Mouse (Mus musculus) spleen, adult 2 months (tissue): Measurements from ENCODE around the gene Mybph. TPM values are rescaled to one million over a fixed set of nuclear protein-coding genes. Genes with fewer than 3 reads are reported as not detected.

ENCODE experiments used
- DNase-seq, 2 experiments: peaks; one replicate each; pipeline versions ENCODE4 v3.0.0 to v3.0.0-alpha.2; 2012 to 2021; ENCODE audit warnings: low spot score in 2 of 2, low read depth in 1 of 2
- H3K27ac ChIP-seq: fragments of 200-500 bp; 2 replicates; pipeline ENCODE4 v1.5.1; 2012; ENCODE audit warnings: low read length, inconsistent platforms; ENCODE audit not compliant: insufficient read depth
- H3K27me3 ChIP-seq: fragments of 200-500 bp; 2 replicates; pipeline ENCODE4 v1.6.1; 2012; ENCODE audit warnings: mild to moderate bottlenecking, moderate library complexity, low read length, inconsistent platforms; ENCODE audit not compliant: control insufficient read depth, insufficient read depth
- H3K36me3 ChIP-seq: fragments of 200-500 bp; 2 replicates; pipeline ENCODE4 v1.6.1; 2012; ENCODE audit warnings: mild to moderate bottlenecking, low read length, inconsistent platforms; ENCODE audit not compliant: control insufficient read depth, insufficient read depth
- H3K4me1 ChIP-seq: fragments of 200-500 bp; 2 replicates; pipeline ENCODE4 v1.6.1; 2011; ENCODE audit warnings: inconsistent platforms; ENCODE audit not compliant: control insufficient read depth, insufficient read depth, insufficient read length
- H3K4me3 ChIP-seq: fragments of 200-500 bp; 2 replicates; pipeline ENCODE4 v1.5.1; 2011; ENCODE audit warnings: mild to moderate bottlenecking, inconsistent platforms; ENCODE audit not compliant: insufficient read depth, insufficient read length; ENCODE audit errors: extremely low read depth
- CTCF ChIP-seq: fragments of 200-500 bp; IDR thresholded peaks from 2 replicates; pipeline ENCODE4 v1.5.1; 2011; ENCODE audit warnings: mild to moderate bottlenecking, inconsistent platforms; ENCODE audit not compliant: insufficient read depth, insufficient read length, insufficient replicate concordance; ENCODE audit errors: extremely low read depth
- POLR2A ChIP-seq: fragments of 200-500 bp; IDR thresholded peaks from 2 replicates; pipeline ENCODE4 v1.6.1; 2011; ENCODE audit warnings: low read depth, low read length, inconsistent platforms
- WGBS: fragments of 180-500 bp; shearing (Covaris S2); methylation state at CpG from one replicate; pipeline ENCODE4 v1.1.7; 2018; 5-methylcytosine and 5-hydroxymethylcytosine counted together
- polyA plus RNA-seq: library from polyadenylated mRNA; depleted of rRNA; stranded (reverse); fragments of >200 nt; gene quantifications from 2 replicates; pipeline ENCODE4 v1.2.3, GENCODE M21; 2012

Gene Mybph
- polyA plus RNA-seq, 1 experiment: not detected

DNA sequence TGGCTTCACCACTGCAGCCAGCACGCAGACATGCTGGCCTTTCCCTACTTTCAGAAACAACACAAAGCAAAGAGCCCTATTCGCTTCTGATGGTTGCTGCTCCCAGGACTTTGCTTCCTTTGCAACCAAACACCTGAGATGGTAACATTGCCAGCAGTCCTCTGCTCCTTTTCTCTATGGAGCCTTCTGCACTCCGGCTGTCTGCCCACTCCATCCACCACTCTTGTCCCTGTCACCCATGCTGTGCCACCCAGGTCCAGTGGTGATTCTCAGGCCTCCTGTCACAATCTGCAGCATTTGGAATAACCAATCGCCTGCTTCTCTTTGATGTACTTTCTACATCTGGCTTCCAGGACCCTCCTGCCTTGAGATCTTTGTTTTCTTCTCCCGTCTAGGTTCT lies 32.1 kb downstream of the Mybph start:
- Histone ChIP-seq H3K4me1 (no peaks in the 10 kb centered on the region), H3K4me3 (no peak overlapping the region), H3K27ac (no peak overlapping the region), H3K27me3 (no peaks in the 10 kb centered on the region), H3K36me3 (no peaks in the 10 kb centered on the region)
- TF ChIP-seq CTCF (no peak), POLR2A (no peak)
- 90% methylated on average over 5 of the region's 5 CpGs for WGBS
- no peak for DNase-seq

GRCm38 (mm10) chr1:134226739-134227138 lies 33.5 kb downstream of the Mybph start:
- H3K4me3 ChIP-seq: no peak overlapping the region
- WGBS: 76% methylated on average over 8 of the region's 8 CpGs
- H3K27me3 ChIP-seq: no peaks in the 10 kb centered on the region
- no peak for DNase-seq
- H3K27ac ChIP-seq: no peak overlapping the region
- TF ChIP-seq CTCF: no peak
- TF ChIP-seq POLR2A: no peak
- H3K36me3 ChIP-seq: no peaks in the 10 kb centered on the region
- no peaks in the 10 kb centered on the region for H3K4me1 ChIP-seq

GRCm38 (mm10) chr1:134229806-134230575 lies 36.7 kb downstream of the Mybph start:
- H3K4me3 ChIP-seq: no peak overlapping the region
- no peaks in the 10 kb centered on the region for H3K27me3 ChIP-seq
- H3K27ac ChIP-seq: no peak overlapping the region
- no peak for TF ChIP-seq CTCF
- no peak for TF ChIP-seq POLR2A
- peaks cover under 1% of the 10 kb centered on the region; the same call in 1 of the 2 replicates for H3K4me1 ChIP-seq
- no peak for DNase-seq
- WGBS: 81% methylated on average over 5 of the region's 5 CpGs
- H3K36me3 ChIP-seq: no peaks in the 10 kb centered on the region

- 88% methylated on average over 10 of the region's 10 CpGs for WGBS
- no peak for DNase-seq
- H3K27me3 ChIP-seq: peaks cover 5% of the 10 kb centered on the region; the same call in 1 of the 2 replicates
- peaks cover 3% of the 10 kb centered on the region; the same call in 1 of the 2 replicates for H3K4me1 ChIP-seq
- no peak overlapping the region for H3K27ac ChIP-seq
- no peak overlapping the region for H3K4me3 ChIP-seq
- no peak for TF ChIP-seq CTCF
- no peak for TF ChIP-seq POLR2A
- H3K36me3 ChIP-seq: no peaks in the 10 kb centered on the region
These were observed 37.5 kb downstream of the Mybph start for GRCm38 (mm10) chr1:134230638-134231228.

DNA sequence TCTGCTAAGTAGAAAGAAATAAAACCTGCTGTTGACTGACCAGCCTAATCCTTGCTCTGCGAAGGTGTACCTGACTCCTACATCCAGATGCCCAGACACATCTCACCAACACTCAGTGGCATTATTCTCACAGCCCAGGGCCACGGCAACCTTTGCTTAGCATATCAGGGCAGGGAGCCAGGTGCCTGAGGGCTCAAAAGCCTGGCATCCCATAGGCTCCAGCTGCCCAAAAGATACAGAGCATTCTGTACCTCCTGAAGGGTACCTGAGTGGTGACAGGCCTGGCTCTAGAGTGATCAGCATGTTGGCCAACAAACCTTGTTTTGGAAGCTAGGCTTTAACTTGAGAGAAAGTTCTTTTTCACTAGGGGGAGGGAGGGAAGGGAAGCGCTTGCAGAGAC lies 38.0 kb downstream of the Mybph start:
- no peak overlapping the region for H3K27ac ChIP-seq
- no peak for TF ChIP-seq CTCF
- TF ChIP-seq POLR2A: no peak
- no peaks in the 10 kb centered on the region for H3K36me3 ChIP-seq
- no peak overlapping the region for H3K4me3 ChIP-seq
- H3K27me3 ChIP-seq: peaks cover 6% of the 10 kb centered on the region; the same call in 1 of the 2 replicates
- DNase-seq: no peak
- peaks cover 3% of the 10 kb centered on the region; the same call in 1 of the 2 replicates for H3K4me1 ChIP-seq
- WGBS: 87% methylated on average over 3 of the region's 3 CpGs

GRCm38 (mm10) chr1:134231681-134232080 lies 38.4 kb downstream of the Mybph start:
- DNase-seq: no peak
- no peaks in the 10 kb centered on the region for H3K36me3 ChIP-seq
- H3K27ac ChIP-seq: no peak overlapping the region
- peaks cover 3% of the 10 kb centered on the region; the same call in 1 of the 2 replicates for H3K4me1 ChIP-seq
- no peak overlapping the region for H3K4me3 ChIP-seq
- TF ChIP-seq POLR2A (no peak), CTCF (no peak)
- 73% methylated on average over 3 of the region's 3 CpGs for WGBS
- H3K27me3 ChIP-seq: peaks cover 6% of the 10 kb centered on the region; the same call in 1 of the 2 replicates
